Mouse (Mus musculus) testis, adult 2 months (tissue): ENCODE results near the gene Sypl.

Source experiments
- CTCF ChIP-seq: fragments of 200-500 bp; IDR thresholded peaks from 2 replicates; pipeline ENCODE4 v1.5.1; 2012; ENCODE audit warnings: low read depth, mild to moderate bottlenecking, inconsistent platforms, low read length, moderate library complexity; ENCODE audit not compliant: control insufficient read depth, insufficient read depth, insufficient replicate concordance
- POLR2A ChIP-seq: fragments of 200-500 bp; IDR thresholded peaks from 2 replicates; pipeline ENCODE4 v1.6.1; 2012; ENCODE audit warnings: low read depth, mild to moderate bottlenecking, inconsistent platforms, low read length, moderate library complexity; ENCODE audit not compliant: control insufficient read depth

GRCm38 (mm10) chr12:32953596-32954215, at the start of gene Sypl:
- TF ChIP-seq CTCF: no peak
- peak; percentile 97 for TF ChIP-seq POLR2A
